Mouse (Mus musculus) heart, embryonic 16.5 days (tissue): ENCODE results near the gene Apol10b. TPM values are rescaled to one million over a fixed set of nuclear protein-coding genes. Genes with fewer than 3 reads are reported as not detected.
"Not testable (repeated sequence)": the region's sequence is repeated elsewhere in the genome, so short reads cannot be mapped to it uniquely, and the experiment has no call there.

Experiments used
- ATAC-seq: fragments of 200-750 bp; cut with Nextera tagmentation; replicated peaks from 2 replicates; pipeline ENCODE4 v1.8.0; 2017; ENCODE audit warnings: moderate number of reproducible peaks; ENCODE audit not compliant: insufficient read depth, low FRiP score; ENCODE audit errors: extremely low read depth
- H3K27ac ChIP-seq: fragments of 300-500 bp; sonication (generic); 2 replicates; pipeline ENCODE4 v1.5.1; 2014; ENCODE audit warnings: mild to moderate bottlenecking, low read length, control low read depth, moderate library complexity
- H3K27me3 ChIP-seq: fragments of 300-500 bp; sonication (generic); 2 replicates; pipeline ENCODE4 v1.6.1; 2014; ENCODE audit warnings: low read length, mixed read lengths; ENCODE audit not compliant: control insufficient read depth, insufficient read depth
- H3K36me3 ChIP-seq: fragments of 300-500 bp; sonication (generic); 2 replicates; pipeline ENCODE4 v1.6.1; 2014; ENCODE audit not compliant: control insufficient read depth, insufficient read depth
- H3K4me1 ChIP-seq: fragments of 300-500 bp; sonication (generic); 2 replicates; pipeline ENCODE4 v1.6.1; 2014; ENCODE audit warnings: low read length, mixed read lengths; ENCODE audit not compliant: control insufficient read depth, insufficient read depth
- H3K4me2 ChIP-seq: fragments of 300-500 bp; sonication (generic); 2 replicates; pipeline ENCODE4 v1.6.1; 2014; ENCODE audit warnings: low read depth, mild to moderate bottlenecking, control low read depth, low read length
- H3K4me3 ChIP-seq: fragments of 300-500 bp; sonication (generic); 2 replicates; pipeline ENCODE4 v1.5.1; 2014; ENCODE audit warnings: mild to moderate bottlenecking, control low read depth, low read length
- H3K9ac ChIP-seq: fragments of 300-500 bp; sonication (generic); 2 replicates; pipeline ENCODE4 v1.6.1; 2014; ENCODE audit warnings: low read length, control low read depth
- H3K9me3 ChIP-seq: fragments of 300-500 bp; sonication (generic); replicated peaks from 2 replicates; pipeline ENCODE4 v1.6.1; 2016; ENCODE audit warnings: low read length; ENCODE audit not compliant: control insufficient read depth
- WGBS: fragments of 180-500 bp; shearing (Covaris S2); extraction: QIAGEN DNeasy Blood & Tissue Kit; methylation state at CpG from one replicate; pipeline ENCODE4 v1.1.7; 2014; 5-methylcytosine and 5-hydroxymethylcytosine counted together
- polyA plus RNA-seq: library from polyadenylated mRNA; unstranded; fragments of >200 nt; fragmentation: Nextera tagmentation; extraction: Ambion mirVana; gene quantifications from 2 replicates; pipeline ENCODE4 v1.2.1, GENCODE M21; 2015

Gene Apol10b
- polyA plus RNA-seq, 1 experiment from 2014 or later = 0.09 TPM

GRCm38 (mm10) chr15:77539221-77539620 lies 56.7 kb downstream of the Apol10b start:
- not testable (repeated sequence) for H3K27ac ChIP-seq, H3K36me3 ChIP-seq, ATAC-seq, H3K4me2 ChIP-seq, H3K4me3 ChIP-seq, H3K27me3 ChIP-seq, H3K9ac ChIP-seq, H3K9me3 ChIP-seq, H3K4me1 ChIP-seq
- 20% methylated on average over 1 of the region's 1 CpGs for WGBS

Other genes starting within 250 kb of the Apol10b start
- 0.19 and 0.39 TPM in 2 replicates for gene Apol7a, start 197.0 kb downstream of the Apol10b start, polyA plus RNA-seq
- gene Apol9a, start 185.0 kb downstream of the Apol10b start, polyA plus RNA-seq = 0.60 and 0.64 TPM in 2 replicates
- not detected in 2 replicates for gene Apol7b, start 148.6 kb downstream of the Apol10b start, polyA plus RNA-seq
- gene Apol10a, start 119.1 kb downstream of the Apol10b start, polyA plus RNA-seq = 0.12 TPM in 1 of 2 replicates, not detected in the other
- gene Apol11a, start 87.9 kb downstream of the Apol10b start, polyA plus RNA-seq = not detected in 2 replicates
- 0.10 and 0.21 TPM in 2 replicates for gene Apol7c, start 62.8 kb downstream of the Apol10b start, polyA plus RNA-seq
- not detected in 2 replicates for gene 1700025B11Rik, start 34.2 kb downstream of the Apol10b start, polyA plus RNA-seq
- not detected in 2 replicates for gene Gm36245, start 3.1 kb upstream of the Apol10b start, polyA plus RNA-seq
- 0.25 and 0.33 TPM in 2 replicates for gene Apol11b, start 47.2 kb upstream of the Apol10b start, polyA plus RNA-seq
- gene Apol7e, start 102.7 kb upstream of the Apol10b start, polyA plus RNA-seq = 0.11 and 0.29 TPM in 2 replicates
- gene Apol9b, start 132.9 kb upstream of the Apol10b start, polyA plus RNA-seq = 0.17 and 0.21 TPM in 2 replicates
- gene Apol8, start 160.9 kb upstream of the Apol10b start, polyA plus RNA-seq = 0.05 TPM in 1 of 2 replicates, not detected in the other
- 22.8 and 29.7 TPM in 2 replicates for gene Myh9, start 246.1 kb upstream of the Apol10b start, polyA plus RNA-seq